Comparison of ENCODE assay signal across 32 mouse cellular contexts in genomic region chr9:44983001-44983400, GRCm38 (mm10). TPM values are rescaled to one million over a fixed set of nuclear protein-coding genes. Genes with fewer than 3 reads are reported as not detected.
DNase-seq lines count a peak whose midpoint lies in the region; ATAC-seq and TF ChIP-seq lines count a peak whose summit lies in the region.
"Had no signal": no experiment of that assay in that cellular context is flagged by ENCODE, and none has a peak within 500 bp of the region (broad histone marks: within the 10 kb centered on the region; RNA-seq: fewer than 3 reads in every experiment).

No protein-coding gene starts in this region.

- H3K9me3 ChIP-seq in heart, embryonic 16.5 days (replicated peaks; ENCODE audit: control insufficient read depth, low read length), result no peaks in the 10 kb centered on the region
- H3K9me3 ChIP-seq in heart, embryonic 10.5 days, result no peaks in the 10 kb centered on the region
- H3K9me3 ChIP-seq: embryonic facial prominence, embryonic 13.5 days; embryonic facial prominence, embryonic 15.5 days; forebrain, embryonic 10.5 days; forebrain, embryonic 12.5 days; G1E had no signal

- H3K4me1 ChIP-seq in heart, embryonic 16.5 days (ENCODE audit: control insufficient read depth, insufficient read depth, low read length), result no peaks in the 10 kb centered on the region
- H3K4me1 ChIP-seq in heart, embryonic 10.5 days, result peaks cover 11% of the 10 kb centered on the region; the same call in 1 of the 2 replicates
- H3K4me1 ChIP-seq in spleen, adult 2 months (ENCODE audit: control insufficient read depth, insufficient read depth, insufficient read length), result peaks cover 6% of the 10 kb centered on the region; the same call in 1 of the 2 replicates
- H3K4me1 ChIP-seq: embryonic facial prominence, embryonic 15.5 days; forebrain, embryonic 10.5 days; forebrain, embryonic 12.5 days had no signal

- H3K4me2 ChIP-seq in heart, embryonic 16.5 days (ENCODE audit: low read depth, low read length), result no peak overlapping the region
- H3K4me2 ChIP-seq: embryonic facial prominence, embryonic 13.5 days; embryonic facial prominence, embryonic 15.5 days; forebrain, embryonic 12.5 days had no signal

- ATAC-seq in heart, embryonic 16.5 days (replicated peaks; ENCODE audit: extremely low read depth, insufficient read depth, low FRiP score), result no peak
- ATAC-seq: activated CD4-positive, CD25-positive, alpha-beta regulatory T cell, adult 4 months; CD4-positive, CD25-positive, alpha-beta regulatory T cell, adult 4 months; forebrain, embryonic 14.5 days; forebrain, embryonic 16.5 days; Patski had no signal

- H3K27ac ChIP-seq in heart, embryonic 16.5 days (ENCODE audit: low read length), result no peak overlapping the region
- no peak overlapping the region for H3K27ac ChIP-seq in heart, embryonic 10.5 days
- H3K27ac ChIP-seq in spleen, adult 2 months (ENCODE audit: insufficient read depth, low read length), result peak overlapping the region; percentile 92; the same call in 1 of the 2 replicates
- H3K27ac ChIP-seq: embryonic facial prominence, embryonic 13.5 days; embryonic facial prominence, embryonic 15.5 days; forebrain, embryonic 10.5 days; forebrain, embryonic 12.5 days had no signal

- TF ChIP-seq CTCF in spleen, adult 2 months (IDR thresholded peaks at IDR 0.05; ENCODE audit: extremely low read depth, insufficient read depth, insufficient read length, insufficient replicate concordance), result no peak

- H3K9ac ChIP-seq in heart, embryonic 16.5 days (ENCODE audit: low read length), result peak overlapping the region; percentile 35; the same call in 1 of the 2 replicates
- H3K9ac ChIP-seq: embryonic facial prominence, embryonic 13.5 days; embryonic facial prominence, embryonic 15.5 days; forebrain, embryonic 12.5 days had no signal

- WGBS in heart, embryonic 16.5 days, result 46% methylated on average over 2 of the region's 2 CpGs
- WGBS in heart, embryonic 10.5 days, result 60% methylated on average over 2 of the region's 2 CpGs
- 74% methylated on average over 2 of the region's 2 CpGs for WGBS in spleen, adult 2 months

- no peak for TF ChIP-seq POLR2A in spleen, adult 2 months (IDR thresholded peaks at IDR 0.05; ENCODE audit: low read depth, low read length)

- DNase-seq in heart, embryonic 10.5 days (ENCODE audit: low spot score), result no peak
- no peak for DNase-seq in spleen, adult 2 months (ENCODE audit: low read depth in 1 of 2, low spot score in 2 of 2)
- no peak for DNase-seq in spleen, postnatal 14 days (ENCODE audit: low spot score in 2 of 2)
- DNase-seq in R1 (ENCODE audit: low read depth, low spot score), result peak; percentile 62
- DNase-seq in induced T-regulatory cell, adult 2 months (ENCODE audit: low read depth), result peak; percentile 40
- DNase-seq in adrenal gland, postnatal 14 days, result no peak
- DNase-seq: adrenal gland, adult 8-10 months; adrenal gland, postnatal 25 days; B cell, adult 2 months; cerebellum, adult 11 months; cerebellum, adult 18-20 months; cerebellum, adult 8-10 months; cerebellum, adult 9-11 months; cerebellum, postnatal 14 days; cerebellum, postnatal 36 days; embryo, embryonic 11 days had no signal

- peaks cover 4% of the 10 kb centered on the region; the same call in 1 of the 2 replicates for H3K27me3 ChIP-seq in heart, embryonic 16.5 days (ENCODE audit: control insufficient read depth, insufficient read depth, low read length)
- peaks cover 7% of the 10 kb centered on the region; the same call in 1 of the 2 replicates for H3K27me3 ChIP-seq in heart, embryonic 10.5 days (ENCODE audit: insufficient read depth, poor library complexity, severe bottlenecking)
- no peaks in the 10 kb centered on the region for H3K27me3 ChIP-seq in spleen, adult 2 months (ENCODE audit: control insufficient read depth, insufficient read depth, low read length)

- no peaks in the 10 kb centered on the region for H3K36me3 ChIP-seq in heart, embryonic 16.5 days (ENCODE audit: control insufficient read depth, insufficient read depth)
- no peaks in the 10 kb centered on the region for H3K36me3 ChIP-seq in heart, embryonic 10.5 days
- no peaks in the 10 kb centered on the region for H3K36me3 ChIP-seq in spleen, adult 2 months (ENCODE audit: control insufficient read depth, insufficient read depth, low read length)
- H3K36me3 ChIP-seq: embryonic facial prominence, embryonic 13.5 days; embryonic facial prominence, embryonic 15.5 days; forebrain, embryonic 10.5 days; forebrain, embryonic 12.5 days; G1E had no signal

- H3K4me3 ChIP-seq in heart, embryonic 16.5 days (ENCODE audit: low read length), result peak overlapping the region; percentile 32
- H3K4me3 ChIP-seq in heart, embryonic 10.5 days, result no peak overlapping the region
- H3K4me3 ChIP-seq in spleen, adult 2 months (ENCODE audit: extremely low read depth, insufficient read depth, insufficient read length), result peak overlapping the region; percentile 59; the same call in 1 of the 2 replicates
- H3K4me3 ChIP-seq: embryonic facial prominence, embryonic 13.5 days; embryonic facial prominence, embryonic 15.5 days; erythroblast, embryonic 14.5 days; forebrain, embryonic 10.5 days; forebrain, embryonic 12.5 days had no signal

RNA-seq across cellular contexts. Expression of gene Cd3d, which starts 1.4 kb away (rescaled TPM):
- 11.7 and 30.7 TPM in 2 replicates for polyA plus RNA-seq in heart, embryonic 16.5 days (2015; fragmentation: Nextera tagmentation; extraction: Ambion mirVana)
- not detected in 2 replicates for polyA plus RNA-seq in heart, embryonic 10.5 days (2016; fragmentation: Nextera tagmentation; extraction: Ambion mirVana)
- 19.6 and 24.0 TPM in 2 replicates for polyA plus RNA-seq in spleen, adult 2 months (2012; rRNA removed)
- 1.5 and 12.5 TPM in 2 replicates for total RNA-seq in adrenal gland, postnatal 14 days (2021)
- total RNA-seq: adrenal gland, postnatal 25 days; G1E had no signal
- polyA plus RNA-seq: brain, embryonic 14.5 days; embryonic facial prominence, embryonic 11.5 days; embryonic facial prominence, embryonic 13.5 days; embryonic facial prominence, embryonic 15.5 days; erythroblast, embryonic 14.5 days; forebrain, embryonic 10.5 days; forebrain, embryonic 12.5 days; forebrain, embryonic 14.5 days; forebrain, embryonic 16.5 days; G1E; Patski had no signal

RNA-seq across cellular contexts. Expression of gene Cd3g, which starts 2.8 kb away (rescaled TPM):
- polyA plus RNA-seq in heart, embryonic 16.5 days (2015; fragmentation: Nextera tagmentation; extraction: Ambion mirVana), result 37.6 and 99.6 TPM in 2 replicates
- not detected in 2 replicates for polyA plus RNA-seq in heart, embryonic 10.5 days (2016; fragmentation: Nextera tagmentation; extraction: Ambion mirVana)
- polyA plus RNA-seq in spleen, adult 2 months (2012; rRNA removed), result 12.8 and 14.5 TPM in 2 replicates
- total RNA-seq in adrenal gland, postnatal 14 days (2021), result 2.2 and 14.5 TPM in 2 replicates
- polyA plus RNA-seq: brain, embryonic 14.5 days; embryonic facial prominence, embryonic 11.5 days; erythroblast, embryonic 14.5 days; forebrain, embryonic 10.5 days; forebrain, embryonic 14.5 days; forebrain, embryonic 16.5 days; Patski had no signal

RNA-seq across cellular contexts. Expression of gene Ube4a, which starts 17.6 kb away (rescaled TPM):
- polyA plus RNA-seq in heart, embryonic 16.5 days (2015; fragmentation: Nextera tagmentation; extraction: Ambion mirVana), result 16.8 and 17.7 TPM in 2 replicates
- polyA plus RNA-seq in heart, embryonic 10.5 days (2016; fragmentation: Nextera tagmentation; extraction: Ambion mirVana), result 17.8 and 20.9 TPM in 2 replicates
- 6.5 and 9.5 TPM in 2 replicates for polyA plus RNA-seq in spleen, adult 2 months (2012; rRNA removed)
- 89.5 and 100 TPM in 2 replicates for total RNA-seq in adrenal gland, postnatal 14 days (2021)

RNA-seq across cellular contexts. Expression of gene Cd3e, which starts 26.4 kb away (rescaled TPM):
- 25.0 and 71.7 TPM in 2 replicates for polyA plus RNA-seq in heart, embryonic 16.5 days (2015; fragmentation: Nextera tagmentation; extraction: Ambion mirVana)
- polyA plus RNA-seq in heart, embryonic 10.5 days (2016; fragmentation: Nextera tagmentation; extraction: Ambion mirVana), result not detected in 2 replicates
- 42.8 and 44.8 TPM in 2 replicates for polyA plus RNA-seq in spleen, adult 2 months (2012; rRNA removed)
- total RNA-seq in adrenal gland, postnatal 14 days (2021), result 1.8 and 19.1 TPM in 2 replicates
- total RNA-seq: CH12.LX; common myeloid progenitor, adult 5-6 weeks had no signal
- polyA plus RNA-seq: brain, embryonic 14.5 days; embryonic facial prominence, embryonic 11.5 days; embryonic facial prominence, embryonic 13.5 days; forebrain, embryonic 10.5 days; forebrain, embryonic 12.5 days; forebrain, embryonic 14.5 days; forebrain, embryonic 16.5 days; G1E; Patski had no signal

RNA-seq across cellular contexts. Expression of gene Mpzl2, which starts 56.6 kb away (rescaled TPM):
- polyA plus RNA-seq in heart, embryonic 16.5 days (2015; fragmentation: Nextera tagmentation; extraction: Ambion mirVana), result 4.2 and 6.1 TPM in 2 replicates
- polyA plus RNA-seq in heart, embryonic 10.5 days (2016; fragmentation: Nextera tagmentation; extraction: Ambion mirVana), result 1.1 and 5.5 TPM in 2 replicates
- 0.49 TPM in 2 replicates for polyA plus RNA-seq in spleen, adult 2 months (2012; rRNA removed)
- total RNA-seq in adrenal gland, postnatal 14 days (2021), result 13.0 and 15.3 TPM in 2 replicates
- total RNA-seq: common myeloid progenitor, adult 5-6 weeks had no signal
- polyA plus RNA-seq: activated CD4-positive, CD25-positive, alpha-beta regulatory T cell, adult 4 months; erythroblast, embryonic 14.5 days; G1E; Patski had no signal

Comparison
In these comparisons a context has a peak if more than half of its experiments do, and no peak if none do; other contexts are left out.
1. RNA of gene Cd3d, which starts 1.4 kb away (polyA plus RNA-seq): 11.7 to 30.7 TPM in heart, embryonic 16.5 days and 19.6 to 24.0 TPM in spleen, adult 2 months; not detected in heart, embryonic 10.5 days; every median in the first group is over 10 times any median in the second.
2. RNA of gene Cd3g, which starts 2.8 kb away (polyA plus RNA-seq): 37.6 to 99.6 TPM in heart, embryonic 16.5 days and 12.8 to 14.5 TPM in spleen, adult 2 months; not detected in heart, embryonic 10.5 days; every median in the first group is over 10 times any median in the second.
3. DNase-seq: peak in R1 (single experiment) and induced T-regulatory cell, adult 2 months (single experiment); none in heart, embryonic 10.5 days (single experiment), spleen, adult 2 months (0 of 2), spleen, postnatal 14 days (0 of 2) and adrenal gland, postnatal 14 days (single experiment).